ENCODE assay signal across 8 mouse cellular contexts in the genomic region with DNA sequence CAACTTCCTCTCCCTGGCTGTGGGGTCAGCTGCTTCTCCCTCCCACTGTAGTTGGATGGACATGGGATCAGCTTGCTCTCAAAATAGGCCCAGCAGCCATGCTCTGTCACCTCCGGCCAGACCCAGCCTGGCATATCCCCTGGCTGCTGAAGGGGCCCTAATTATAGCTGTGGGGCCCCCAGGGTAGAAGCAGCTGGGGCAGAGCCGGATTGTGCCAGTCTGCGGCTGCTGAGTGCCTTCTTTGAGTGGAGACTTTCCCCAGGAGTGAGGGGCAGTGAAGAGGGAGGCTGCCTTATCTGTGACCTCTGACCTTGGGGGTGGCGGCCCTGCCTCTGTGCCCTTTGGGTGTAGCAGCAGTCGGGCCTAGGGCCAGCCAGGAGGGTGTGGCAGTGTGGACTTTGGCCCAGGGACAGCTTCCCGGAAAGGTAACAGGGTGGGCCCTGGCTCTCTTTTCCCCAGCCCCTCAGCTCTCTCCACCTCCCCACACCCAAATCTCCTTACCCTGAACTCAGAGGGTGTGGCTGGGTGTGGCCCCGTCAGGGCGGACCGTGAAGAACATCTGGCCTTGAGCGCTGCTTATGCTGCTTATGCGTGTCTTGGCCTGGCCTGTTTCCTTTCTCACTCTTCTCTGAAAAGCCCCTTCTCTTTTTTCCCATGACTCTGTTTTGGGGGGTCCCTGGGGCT. TPM values are rescaled to one million over a fixed set of nuclear protein-coding genes. Genes with fewer than 3 reads are reported as not detected.
A peak's percentile ranks its signal among the peaks of the same experiment; 100 is the strongest.
DNase-seq lines count a peak whose midpoint lies in the region; ATAC-seq and TF ChIP-seq lines count a peak whose summit lies in the region.

No protein-coding gene starts in this region.

- TF ChIP-seq POLR2A in cerebellum, adult 2 months (IDR thresholded peaks at IDR 0.05; ENCODE audit: borderline replicate concordance, insufficient read depth, low read length), result no peak

- peak overlapping the region; percentile 76 to 89 for H3K27ac ChIP-seq in heart, embryonic 14.5 days (replicated peaks in 1 of 2; ENCODE audit: control insufficient read depth in 1 of 2, insufficient read depth in 1 of 2, low read depth in 2 of 2, low read length in 2 of 2)
- 0 out of 2 replicates have a peak overlapping the region, but pooled peaks have one; percentile 29 for H3K27ac ChIP-seq in lung, embryonic 15.5 days
- no peak overlapping the region for H3K27ac ChIP-seq in cerebellum, adult 2 months (ENCODE audit: insufficient read depth, low read length)
- no peak overlapping the region for H3K27ac ChIP-seq in neural tube, embryonic 15.5 days (replicated peaks)

- H3K9ac ChIP-seq in heart, embryonic 14.5 days (ENCODE audit: low read length), result peak overlapping the region; percentile 49; the same call in 1 of the 2 replicates
- no peak overlapping the region for H3K9ac ChIP-seq in lung, embryonic 15.5 days
- no peak overlapping the region for H3K9ac ChIP-seq in neural tube, embryonic 15.5 days (replicated peaks)

- H3K4me2 ChIP-seq in heart, embryonic 14.5 days (ENCODE audit: low read length), result peak overlapping the region; percentile 51
- H3K4me2 ChIP-seq in lung, embryonic 15.5 days, result no peak overlapping the region; the same call in 1 of the 2 replicates
- no peak overlapping the region for H3K4me2 ChIP-seq in neural tube, embryonic 15.5 days

- ATAC-seq in heart, embryonic 14.5 days (ENCODE audit: insufficient number of reproducible peaks, insufficient read depth, low FRiP score, low read depth), result peak; percentile 75
- peak; percentile 49; the same call in 1 of the 2 replicates for ATAC-seq in lung, embryonic 15.5 days (ENCODE audit: borderline replicate concordance, extremely low read depth, low FRiP score, low TSS enrichment)
- ATAC-seq in neural tube, embryonic 15.5 days (ENCODE audit: low FRiP score), result no peak

- peaks cover 74% of the 10 kb centered on the region for H3K36me3 ChIP-seq in heart, embryonic 14.5 days (ENCODE audit: control insufficient read depth, insufficient read depth, low read length)
- no peaks in the 10 kb centered on the region for H3K36me3 ChIP-seq in lung, embryonic 15.5 days
- peaks cover 50% of the 10 kb centered on the region for H3K36me3 ChIP-seq in neural tube, embryonic 15.5 days

- peak; percentile 38 for DNase-seq in urinary bladder, postnatal 14 days (ENCODE audit: low spot score)
- DNase-seq in urinary bladder, postnatal 25 days (ENCODE audit: low spot score), result no peak
- DNase-seq in cerebellum, adult 2 months, result no peak
- DNase-seq in testis, postnatal 14 days (ENCODE audit: low spot score), result no peak
- no peak for DNase-seq in cerebellum, postnatal 36 days

- H3K4me1 ChIP-seq in heart, embryonic 14.5 days (ENCODE audit: control insufficient read depth in 2 of 2, insufficient read depth in 2 of 2, low read length in 2 of 2), result peaks cover 19 to 34% of the 10 kb centered on the region in 2 experiments
- H3K4me1 ChIP-seq in lung, embryonic 15.5 days, result peaks cover 16% of the 10 kb centered on the region
- H3K4me1 ChIP-seq in cerebellum, adult 2 months (ENCODE audit: control insufficient read depth, insufficient read depth, low read length), result no peaks in the 10 kb centered on the region
- H3K4me1 ChIP-seq in neural tube, embryonic 15.5 days, result peaks cover 13% of the 10 kb centered on the region

- no peaks in the 10 kb centered on the region for H3K27me3 ChIP-seq in heart, embryonic 14.5 days (ENCODE audit: control insufficient read depth, insufficient read depth, low read length)
- H3K27me3 ChIP-seq in lung, embryonic 15.5 days, result no peaks in the 10 kb centered on the region
- H3K27me3 ChIP-seq in cerebellum, adult 2 months (ENCODE audit: control insufficient read depth, insufficient read depth, low read length), result no peaks in the 10 kb centered on the region
- H3K27me3 ChIP-seq in neural tube, embryonic 15.5 days (replicated peaks), result no peaks in the 10 kb centered on the region

- no peak for TF ChIP-seq CTCF in cerebellum, adult 2 months (IDR thresholded peaks at IDR 0.05; ENCODE audit: borderline replicate concordance, insufficient read depth, low read depth, low read length)

- WGBS in heart, embryonic 14.5 days, result 36% methylated on average over 11 of the region's 11 CpGs
- 54% methylated on average over 11 of the region's 11 CpGs for WGBS in lung, embryonic 15.5 days
- 85% methylated on average over 11 of the region's 11 CpGs for WGBS in cerebellum, adult 2 months
- WGBS in neural tube, embryonic 15.5 days, result 78% methylated on average over 11 of the region's 11 CpGs

- H3K9me3 ChIP-seq in heart, embryonic 14.5 days (ENCODE audit: control insufficient read depth, low read length), result no peaks in the 10 kb centered on the region
- no peaks in the 10 kb centered on the region for H3K9me3 ChIP-seq in lung, embryonic 15.5 days
- H3K9me3 ChIP-seq in neural tube, embryonic 15.5 days (replicated peaks), result no peaks in the 10 kb centered on the region

- H3K4me3 ChIP-seq in heart, embryonic 14.5 days (ENCODE audit: control insufficient read depth in 1 of 2, insufficient read depth in 1 of 2, low read depth in 1 of 2, low read length in 2 of 2), result peak overlapping the region in 1 of 2 experiments; percentile 1; a peak in 1 of 4 replicates
- H3K4me3 ChIP-seq in lung, embryonic 15.5 days, result no peak overlapping the region
- H3K4me3 ChIP-seq in cerebellum, adult 2 months (replicated peaks; ENCODE audit: insufficient read depth, low read depth, low read length), result no peak overlapping the region
- no peak overlapping the region for H3K4me3 ChIP-seq in neural tube, embryonic 15.5 days (replicated peaks)

RNA-seq across cellular contexts. Expression of gene Pik3c2b, which starts 38.6 kb away (rescaled TPM):
- polyA plus RNA-seq in heart, embryonic 14.5 days (2014; fragmentation: Nextera tagmentation; extraction: Ambion mirVana), result 11.4 and 12.8 TPM in 2 replicates
- 6.0 and 6.1 TPM in 2 replicates for polyA plus RNA-seq in lung, embryonic 15.5 days (2015; fragmentation: Nextera tagmentation; extraction: Ambion mirVana)
- 12.9 and 15.5 TPM in 2 replicates for polyA plus RNA-seq in cerebellum, adult 2 months (2012; rRNA removed)
- 10.6 and 11.1 TPM in 2 replicates for polyA plus RNA-seq in neural tube, embryonic 15.5 days (2015; fragmentation: Nextera tagmentation; extraction: Ambion mirVana)

RNA-seq across cellular contexts. Expression of gene Ppp1r15b, which starts 46.9 kb away (rescaled TPM):
- polyA plus RNA-seq in heart, embryonic 14.5 days (2014; fragmentation: Nextera tagmentation; extraction: Ambion mirVana), result 24.5 and 24.6 TPM in 2 replicates
- 38.0 and 39.2 TPM in 2 replicates for polyA plus RNA-seq in lung, embryonic 15.5 days (2015; fragmentation: Nextera tagmentation; extraction: Ambion mirVana)
- polyA plus RNA-seq in cerebellum, adult 2 months (2012; rRNA removed), result 31.7 and 32.1 TPM in 2 replicates
- 23.4 and 25.4 TPM in 2 replicates for polyA plus RNA-seq in neural tube, embryonic 15.5 days (2015; fragmentation: Nextera tagmentation; extraction: Ambion mirVana)

RNA-seq across cellular contexts. Expression of gene Mdm4, which starts 53.7 kb away (rescaled TPM):
- 34.7 and 38.2 TPM in 2 replicates for polyA plus RNA-seq in heart, embryonic 14.5 days (2014; fragmentation: Nextera tagmentation; extraction: Ambion mirVana)
- polyA plus RNA-seq in lung, embryonic 15.5 days (2015; fragmentation: Nextera tagmentation; extraction: Ambion mirVana), result 33.3 and 36.7 TPM in 2 replicates
- polyA plus RNA-seq in cerebellum, adult 2 months (2012; rRNA removed), result 76.2 and 77.8 TPM in 2 replicates
- 30.1 and 33.0 TPM in 2 replicates for polyA plus RNA-seq in neural tube, embryonic 15.5 days (2015; fragmentation: Nextera tagmentation; extraction: Ambion mirVana)

Comparison
In these comparisons a context has a peak if more than half of its experiments do, and no peak if none do; other contexts are left out.
1. H3K27ac ChIP-seq: peak in heart, embryonic 14.5 days (2 of 2) and lung, embryonic 15.5 days (single experiment); none in cerebellum, adult 2 months (single experiment) and neural tube, embryonic 15.5 days (single experiment).